Mouse (Mus musculus) heart, postnatal 4 days (tissue): ENCODE measurements around the gene Tedc1. TPM values are rescaled to one million over a fixed set of nuclear protein-coding genes. Genes with fewer than 3 reads are reported as not detected.

Source experiments
- DNase-seq: peaks from one replicate; pipeline ENCODE4 v3.0.0; 2021
- total RNA-seq, 2 experiments: library from RNA; stranded (reverse); gene quantifications; 2 replicates each; pipeline ENCODE4 v1.2.3; 2021

Gene Tedc1
- 10 to 100 TPM in 1 of 2 experiments, 1 to 10 TPM in 1; 9.4 to 10.3 TPM for total RNA-seq

GRCm38 (mm10) chr12:113155887-113156539, at the start of gene Tedc1:
Gene Tedc1 (plus strand): TSS chr12:113156421.
- peak; percentile 100 for DNase-seq

GRCm38 (mm10) chr12:113107431-113108124, 48.6 kb upstream of the Tedc1 start:
- DNase-seq = no peak

- DNase-seq = no peak
Measured at GRCm38 (mm10) chr12:113108528-113109283, 47.5 kb upstream of the Tedc1 start.

GRCm38 (mm10) chr12:113109801-113110200, 46.4 kb upstream of the Tedc1 start:
- DNase-seq = no peak

GRCm38 (mm10) chr12:113114141-113114540, 42.1 kb upstream of the Tedc1 start:
- no peak for DNase-seq

GRCm38 (mm10) chr12:113114856-113115538, 41.2 kb upstream of the Tedc1 start:
- no peak for DNase-seq

GRCm38 (mm10) chr12:113119516-113120410, 36.5 kb upstream of the Tedc1 start:
- DNase-seq = peak; percentile 92

- DNase-seq = peak; percentile 14
Measured at GRCm38 (mm10) chr12:113124726-113125125, 31.5 kb upstream of the Tedc1 start.

GRCm38 (mm10) chr12:113130732-113131131, 25.5 kb upstream of the Tedc1 start:
- no peak for DNase-seq

- no peak for DNase-seq
Measured at GRCm38 (mm10) chr12:113131601-113132000, 24.6 kb upstream of the Tedc1 start.

GRCm38 (mm10) chr12:113132567-113132966, 23.7 kb upstream of the Tedc1 start:
- peak; percentile 90 for DNase-seq

- DNase-seq = peak; percentile 37
Measured at GRCm38 (mm10) chr12:113133260-113133659, 23.0 kb upstream of the Tedc1 start.

GRCm38 (mm10) chr12:113133861-113134403, 22.3 kb upstream of the Tedc1 start:
- no peak for DNase-seq

GRCm38 (mm10) chr12:113134502-113134901, 21.7 kb upstream of the Tedc1 start:
- no peak for DNase-seq

- DNase-seq = no peak
Measured at GRCm38 (mm10) chr12:113135401-113135800, 20.8 kb upstream of the Tedc1 start.

- no peak for DNase-seq
Measured at GRCm38 (mm10) chr12:113136492-113137020, 19.7 kb upstream of the Tedc1 start.

GRCm38 (mm10) chr12:113137260-113138213, 18.7 kb upstream of the Tedc1 start:
- DNase-seq = peak; percentile 70

GRCm38 (mm10) chr12:113138291-113138690, 17.9 kb upstream of the Tedc1 start:
- no peak for DNase-seq
